Mouse (Mus musculus) stomach, embryonic 15.5 days (tissue): ENCODE measurements at regions not wholly inside any gene's neighbourhood (a gene's known extent, or its start where the extent isn't known, plus 50 kb on each side); places are given as distances from the start of the nearest gene placed in this dataset.
A peak's percentile ranks its signal among the peaks of the same experiment; 100 is the strongest.

Experiments used
- ATAC-seq: fragments of 200-750 bp; cut with Nextera tagmentation; 2 replicates; pipeline ENCODE4 v1.8.0; 2017; ENCODE audit warnings: low read depth, moderate number of reproducible peaks, moderate TSS enrichment; ENCODE audit not compliant: insufficient read depth, low FRiP score
- H3K27ac ChIP-seq: fragments of 300-500 bp; sonication (generic); 2 replicates; pipeline ENCODE4 v1.5.1; 2015; ENCODE audit warnings: mild to moderate bottlenecking, inconsistent platforms
- H3K27me3 ChIP-seq: fragments of 300-500 bp; sonication (generic); replicated peaks from 2 replicates; pipeline ENCODE4 v1.6.1; 2015; ENCODE audit warnings: inconsistent platforms
- H3K36me3 ChIP-seq: fragments of 300-500 bp; sonication (generic); 2 replicates; pipeline ENCODE4 v1.6.1; 2015; ENCODE audit warnings: inconsistent platforms
- H3K4me1 ChIP-seq: fragments of 300-500 bp; sonication (generic); 2 replicates; pipeline ENCODE4 v1.6.1; 2015; ENCODE audit warnings: inconsistent platforms
- H3K4me2 ChIP-seq: fragments of 300-500 bp; sonication (generic); 2 replicates; pipeline ENCODE4 v1.6.1; 2015; ENCODE audit warnings: mild to moderate bottlenecking, inconsistent platforms
- H3K4me3 ChIP-seq: fragments of 300-500 bp; sonication (generic); replicated peaks from 2 replicates; pipeline ENCODE4 v1.5.1; 2015; ENCODE audit warnings: inconsistent platforms
- H3K9ac ChIP-seq: fragments of 300-500 bp; sonication (generic); 2 replicates; pipeline ENCODE4 v1.6.1; 2015; ENCODE audit warnings: inconsistent platforms
- H3K9me3 ChIP-seq: fragments of 300-500 bp; sonication (generic); 2 replicates; pipeline ENCODE4 v1.6.1; 2016; ENCODE audit warnings: inconsistent platforms
- WGBS: fragments of 180-500 bp; shearing (Covaris S2); methylation state at CpG from one replicate; pipeline ENCODE4 v1.1.7; 2015; 5-methylcytosine and 5-hydroxymethylcytosine counted together

- Histone ChIP-seq H3K4me3 (no peak overlapping the region), H3K9ac (no peak overlapping the region), H3K4me1 (no peaks in the 10 kb centered on the region), H3K27me3 (no peaks in the 10 kb centered on the region), H3K4me2 (no peak overlapping the region), H3K27ac (no peak overlapping the region), H3K9me3 (no peaks in the 10 kb centered on the region), H3K36me3 (no peaks in the 10 kb centered on the region)
- ATAC-seq, result no peak
- 20% methylated on average over 6 of the region's 6 CpGs for WGBS
Measured at GRCm38 (mm10) chrX:61119499-61119898, 65.9 kb downstream of the Cdr1 start.

GRCm38 (mm10) chrX:61117368-61117767, 68.0 kb downstream of the Cdr1 start:
- WGBS, result 85% methylated on average over 4 of the region's 4 CpGs
- Histone ChIP-seq H3K4me2 (no peak overlapping the region), H3K4me3 (no peak overlapping the region), H3K36me3 (no peaks in the 10 kb centered on the region), H3K9ac (no peak overlapping the region), H3K27ac (no peak overlapping the region), H3K4me1 (no peaks in the 10 kb centered on the region), H3K27me3 (no peaks in the 10 kb centered on the region), H3K9me3 (no peaks in the 10 kb centered on the region)
- no peak for ATAC-seq

DNA sequence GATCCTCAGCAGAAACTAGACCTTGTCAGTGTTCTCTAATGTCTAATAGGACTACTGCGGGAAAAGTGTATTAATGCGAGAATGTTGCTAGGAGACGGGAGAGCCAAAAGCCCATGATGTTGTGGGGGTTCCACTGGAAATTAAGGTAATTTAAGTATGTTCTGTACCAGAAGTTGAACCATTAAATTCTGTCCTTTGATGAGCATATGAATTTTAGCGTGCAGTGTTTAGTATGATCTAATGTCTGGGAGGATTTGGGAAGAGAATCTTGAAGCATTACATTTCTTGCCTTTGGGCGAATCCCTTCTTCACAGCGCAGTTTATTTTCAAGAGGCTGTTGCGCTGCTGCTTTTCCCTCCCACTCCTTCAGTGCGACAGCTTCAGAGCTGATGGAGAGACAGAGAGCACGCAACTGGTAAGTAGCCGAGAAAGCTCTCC, 69.3 kb downstream of the Cdr1 start:
- H3K36me3 ChIP-seq, result no peaks in the 10 kb centered on the region
- whole genome bisulfite sequencing, result 31% methylated on average over 10 of the region's 10 CpGs
- no peak for ATAC-seq
- no peak overlapping the region for H3K27ac ChIP-seq
- H3K4me3 ChIP-seq, result 0 out of 2 replicates have a peak overlapping the region, but pooled peaks have one; percentile 19
- H3K27me3 ChIP-seq, result no peaks in the 10 kb centered on the region
- no peaks in the 10 kb centered on the region for H3K4me1 ChIP-seq
- no peak overlapping the region for H3K9ac ChIP-seq
- 0 out of 2 replicates have a peak overlapping the region, but pooled peaks have one; percentile 2 for H3K4me2 ChIP-seq
- no peaks in the 10 kb centered on the region for H3K9me3 ChIP-seq
